Mouse (Mus musculus) ovary, postnatal 14 days (tissue): ENCODE data around the gene Fam178b.
"Not testable (repeated sequence)": the region's sequence is repeated elsewhere in the genome, so short reads cannot be mapped to it uniquely, and the experiment has no call there.

Experiments used
- DNase-seq: peaks from one replicate; pipeline ENCODE4 v3.0.0; 2022; ENCODE audit warnings: low spot score

Gene Fam178b

DNA sequence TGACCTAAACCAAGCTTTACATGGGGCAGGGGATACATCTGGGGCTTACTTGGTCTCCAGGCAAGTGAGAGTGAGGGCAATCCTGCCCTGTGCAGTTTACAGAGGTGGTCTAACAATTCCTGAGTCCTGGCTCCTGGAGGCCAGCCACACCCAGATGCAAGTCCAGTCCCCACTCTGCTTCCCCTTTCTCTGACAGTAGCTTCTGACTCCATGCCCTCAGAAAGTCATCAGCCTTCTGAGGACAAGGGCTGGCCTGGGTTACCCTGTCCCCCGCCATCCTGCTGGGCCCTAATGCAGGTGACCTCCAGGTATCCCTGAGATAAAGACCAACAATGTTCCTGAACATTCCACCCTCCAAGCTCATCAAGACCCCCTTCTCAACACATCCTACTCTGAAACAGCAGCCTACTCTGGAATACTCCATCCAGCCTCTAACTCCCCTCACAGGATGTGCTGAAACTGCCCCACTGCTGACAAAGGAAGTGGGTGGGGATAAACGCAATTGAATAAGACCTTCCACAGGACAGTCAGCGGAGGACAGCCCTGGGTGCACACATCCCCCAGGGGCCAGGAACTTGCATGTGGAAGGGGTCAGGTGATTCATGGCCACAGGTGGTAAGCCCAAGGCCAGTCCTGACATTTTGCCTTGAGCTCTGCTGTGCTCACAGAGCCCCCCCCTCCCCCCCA is 52.8 kb downstream of the Fam178b start:
- DNase-seq, result no peak

DNA sequence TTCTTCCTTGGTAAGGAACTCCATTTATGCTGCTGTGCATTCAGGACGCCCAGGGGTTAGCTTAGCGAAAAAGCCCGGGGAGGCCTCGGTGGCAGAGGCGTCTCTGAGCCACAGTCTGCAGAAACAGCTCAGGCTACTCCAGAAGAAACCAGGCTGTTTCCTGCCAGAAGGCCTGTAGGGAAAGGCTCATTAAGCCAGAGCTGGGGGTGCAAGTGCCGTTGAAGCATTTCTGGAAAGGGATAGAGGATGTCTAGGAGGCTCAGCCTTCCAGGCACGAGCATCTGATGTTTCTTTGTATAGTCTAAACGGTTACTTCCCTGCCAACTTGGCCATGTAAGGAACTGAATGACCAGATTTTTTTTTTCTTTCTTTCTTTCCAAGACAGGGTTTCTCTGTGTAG is 54.4 kb downstream of the Fam178b start:
- no peak for DNase-seq

DNA sequence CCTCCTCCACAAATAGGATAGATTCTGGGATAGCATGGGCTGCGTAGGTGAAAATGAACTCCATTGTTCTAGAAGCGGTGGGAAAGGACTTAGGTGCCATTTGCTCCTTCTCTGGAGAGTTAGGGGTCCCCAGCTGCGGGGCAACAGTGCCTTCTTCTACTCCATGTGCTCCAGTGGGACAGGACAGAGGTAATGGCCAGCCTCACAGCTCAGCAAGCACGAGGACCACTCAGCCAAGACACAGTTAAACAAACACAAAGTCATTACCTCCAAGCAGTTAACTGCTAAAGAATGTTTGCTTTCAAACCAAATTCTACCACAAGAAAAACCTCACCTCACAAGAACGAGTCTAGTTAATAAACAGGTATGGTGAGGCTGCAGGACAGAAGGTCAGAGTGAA is 57.5 kb downstream of the Fam178b start:
- DNase-seq, result no peak

DNA sequence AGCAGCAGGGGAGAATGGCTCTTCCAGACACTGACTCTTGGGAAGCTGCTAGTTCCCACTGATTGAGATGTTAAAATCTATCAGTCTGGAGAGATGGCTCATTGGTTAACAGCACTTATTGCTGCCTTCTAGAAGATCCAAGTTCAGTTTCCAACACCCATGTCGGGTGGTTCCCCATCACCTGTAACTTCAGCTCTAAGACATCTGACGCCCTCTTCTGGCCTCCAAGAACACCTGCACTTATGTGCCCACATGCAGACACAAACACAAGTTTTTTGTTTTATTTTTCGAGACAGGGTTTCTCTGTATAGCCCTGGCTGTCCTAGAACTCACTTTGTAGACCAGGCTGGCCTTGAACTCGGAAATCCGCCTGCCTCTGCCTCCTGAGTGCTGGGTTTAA is 67.0 kb downstream of the Fam178b start:
- not testable (repeated sequence) for DNase-seq

DNA sequence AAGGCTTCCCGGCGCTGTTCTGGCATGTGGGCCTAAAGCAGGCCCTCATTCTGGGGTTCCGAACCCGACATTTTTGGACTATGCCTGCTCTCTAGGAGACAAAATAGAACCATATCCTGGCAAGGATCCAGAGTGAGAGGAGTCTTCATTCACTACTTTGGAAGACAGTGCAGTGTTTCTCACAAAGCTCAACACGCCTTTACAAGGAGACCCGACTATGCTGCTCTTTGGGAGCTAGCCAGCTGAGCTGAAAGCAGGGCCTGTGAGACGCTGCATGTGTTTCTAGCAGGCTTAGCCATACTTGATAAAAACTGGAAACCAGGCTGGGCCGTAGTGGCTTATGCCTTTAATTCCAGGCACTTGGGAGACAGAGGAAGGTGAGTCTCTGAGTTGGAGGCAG is 67.8 kb downstream of the Fam178b start:
- DNase-seq, result no peak

DNA sequence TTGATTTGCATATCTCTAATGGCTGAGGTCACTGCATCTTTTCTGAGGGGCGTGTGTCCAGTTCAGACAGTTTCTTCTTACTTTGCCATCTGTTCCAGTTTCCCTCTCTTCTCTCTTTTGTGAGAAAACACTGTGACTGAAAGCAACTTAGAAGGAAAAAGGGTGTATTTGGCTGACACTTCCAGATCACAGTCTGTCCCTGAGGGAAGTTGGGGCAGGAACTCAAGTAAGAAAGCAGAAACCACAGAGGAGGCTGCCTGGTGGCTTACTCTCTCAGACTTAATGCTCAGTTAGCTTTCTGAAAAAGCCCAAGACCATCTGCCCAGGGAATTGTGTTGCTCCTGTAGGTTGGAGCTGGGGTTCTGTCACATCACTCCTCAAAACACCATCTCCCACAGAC is 68.4 kb downstream of the Fam178b start:
- no peak for DNase-seq

DNA sequence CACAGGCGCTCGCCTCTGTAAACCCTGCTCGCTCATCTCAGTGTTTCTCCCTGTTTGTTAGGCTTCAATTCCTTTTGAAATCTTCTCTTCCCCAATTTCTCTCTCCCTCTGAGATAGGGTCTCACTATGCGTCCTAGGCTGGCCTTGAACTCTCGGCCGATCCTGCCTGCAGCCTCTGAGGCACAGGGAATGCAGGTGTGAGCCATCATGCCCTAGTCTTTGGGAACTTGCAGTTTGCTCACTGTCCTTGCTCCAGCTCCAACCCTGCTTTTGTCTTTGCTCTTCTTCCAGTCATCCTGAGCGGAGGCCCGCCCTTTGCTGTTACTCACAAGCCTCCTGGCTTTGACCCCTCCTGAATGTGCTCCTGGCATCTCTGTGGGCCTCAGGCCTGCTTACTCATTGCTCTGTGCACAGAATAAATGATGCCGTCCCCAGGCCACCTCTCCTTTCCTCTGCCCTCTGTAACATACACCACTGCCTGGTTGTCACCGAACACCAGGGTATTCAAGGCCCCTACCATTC is 69.5 kb downstream of the Fam178b start:
- DNase-seq, result no peak

DNA sequence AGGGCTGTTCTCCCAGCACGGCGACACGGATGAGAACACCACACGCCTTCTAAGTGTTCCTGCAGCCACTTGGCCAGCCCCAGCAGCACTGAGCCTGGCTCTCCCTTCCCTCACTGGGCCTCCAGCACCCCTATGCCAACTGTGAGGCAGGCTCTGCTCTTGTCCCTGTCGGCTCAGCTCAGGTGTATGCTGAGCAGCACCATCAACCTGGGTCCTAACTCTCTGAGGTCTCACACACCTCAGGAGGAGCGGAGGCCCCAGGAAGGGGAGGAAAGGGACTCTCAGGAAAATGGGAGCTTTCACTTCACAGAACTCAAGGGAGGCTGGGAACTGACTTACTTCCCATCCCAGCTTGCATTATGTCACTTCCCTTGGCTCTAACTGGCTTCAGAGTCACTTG is 70.6 kb downstream of the Fam178b start:
- DNase-seq, result no peak

DNA sequence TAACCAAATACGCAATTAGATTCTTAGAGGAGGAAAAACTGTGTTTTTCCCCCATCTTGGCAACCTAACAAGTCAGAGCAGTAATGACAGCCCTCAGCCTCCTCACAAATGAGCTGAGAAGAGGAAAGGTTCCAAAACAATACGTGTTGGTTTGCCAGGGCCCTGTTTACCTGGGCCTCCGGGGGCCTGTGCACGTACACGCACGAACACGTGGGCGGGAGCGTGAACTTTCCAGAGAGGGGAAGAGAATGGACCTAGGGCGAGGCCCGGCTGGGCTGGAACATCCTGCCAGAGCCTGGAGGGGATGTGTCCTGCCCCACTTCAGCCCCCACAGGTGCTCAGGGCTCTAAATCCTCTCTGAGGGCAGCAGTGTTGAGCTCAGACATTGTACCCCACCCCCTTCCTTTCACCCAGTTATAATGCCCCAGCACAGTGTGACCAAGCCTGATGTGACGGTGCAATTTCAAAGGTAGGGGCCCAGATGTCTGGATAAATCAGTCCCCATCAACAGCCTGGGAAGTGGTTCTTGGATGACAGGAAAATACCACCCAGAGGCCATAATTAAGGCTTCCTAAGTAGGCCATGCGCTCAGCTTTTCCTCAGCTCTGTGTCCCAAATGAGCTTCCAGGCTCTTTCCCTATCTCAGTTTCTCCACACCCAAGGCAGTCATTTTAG is 71.4 kb downstream of the Fam178b start:
- DNase-seq, result no peak

DNA sequence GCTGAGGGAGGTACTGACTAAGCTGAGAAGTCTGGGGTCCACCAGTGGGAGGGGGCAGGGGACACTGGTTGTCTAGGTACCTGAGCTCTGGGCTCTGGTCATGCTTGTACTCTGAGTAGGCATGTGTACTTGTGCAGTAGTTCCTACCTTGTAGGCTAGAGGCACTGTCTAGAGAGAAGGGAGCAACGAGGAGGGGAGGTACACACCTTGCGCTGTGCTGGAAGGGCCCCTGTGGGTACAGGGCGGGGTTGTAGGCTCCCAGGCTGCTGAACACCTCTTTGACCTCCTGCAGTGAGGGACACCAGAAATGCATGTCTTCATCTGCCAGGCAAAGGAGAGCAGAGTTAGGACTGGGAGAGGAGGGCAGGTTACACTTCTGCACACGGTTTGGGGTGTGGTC is 74.8 kb downstream of the Fam178b start:
- DNase-seq, result no peak

DNA sequence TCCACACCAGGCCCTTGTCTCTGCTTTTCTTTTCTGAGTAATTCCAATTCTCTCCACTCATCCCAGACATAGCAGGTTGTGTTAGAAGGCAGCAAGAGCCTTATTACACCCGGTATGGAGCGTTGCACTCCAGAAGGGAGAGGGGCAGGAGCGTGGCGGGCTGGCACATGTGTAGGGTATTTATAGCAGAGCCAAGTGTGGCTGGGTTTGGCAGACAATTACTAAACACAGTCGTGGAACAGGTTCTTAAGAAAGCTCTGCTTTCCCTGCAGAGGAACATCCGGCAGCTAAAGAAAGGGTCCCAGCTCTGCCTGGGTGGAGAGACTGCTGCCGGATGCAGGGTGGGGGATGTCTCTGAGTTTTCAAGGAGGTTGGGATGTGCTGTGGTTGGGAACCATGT is 76.0 kb downstream of the Fam178b start:
- DNase-seq, result no peak

DNA sequence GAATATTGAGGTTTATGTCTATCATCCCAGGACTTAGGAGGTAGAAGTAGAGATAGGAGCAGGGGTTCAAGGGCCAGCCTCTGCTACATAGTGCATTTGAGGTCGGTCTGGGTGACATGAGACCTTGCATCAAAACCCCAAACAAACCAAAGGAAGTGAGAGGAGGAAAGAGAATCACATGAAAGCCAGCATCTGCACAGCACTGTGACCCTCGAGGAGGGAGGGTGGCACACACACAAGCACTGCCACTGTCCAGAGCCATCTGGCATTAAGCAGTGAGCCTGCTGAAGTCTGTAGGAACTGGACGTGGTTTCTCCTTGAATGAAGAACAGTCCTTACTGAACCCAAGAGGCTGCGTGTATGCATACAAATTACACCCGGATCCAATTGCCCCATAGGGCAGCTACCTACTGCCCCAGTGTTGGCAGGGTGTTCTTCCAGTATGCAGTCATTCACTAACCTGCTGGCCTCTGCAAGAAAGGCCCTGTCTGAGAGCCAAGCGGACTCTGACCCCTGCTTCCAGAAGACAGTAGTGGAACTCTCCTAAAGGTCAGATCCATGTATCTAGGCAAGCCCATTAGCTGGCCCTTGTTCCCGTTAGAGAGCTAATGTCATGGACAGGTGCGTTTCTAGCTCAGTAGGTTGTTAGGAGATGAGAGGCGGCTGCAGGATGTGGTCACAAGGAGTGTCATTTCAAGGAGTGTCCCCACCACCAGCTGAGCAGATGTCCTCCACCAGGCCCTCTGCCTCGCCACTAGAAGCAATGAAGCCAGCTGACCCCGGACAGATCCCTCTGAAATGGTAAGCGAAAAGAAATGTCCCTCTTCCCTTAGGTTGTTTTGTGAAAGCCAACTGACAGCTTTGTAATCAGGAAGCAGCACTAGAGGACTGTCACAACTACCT is 78.5 kb downstream of the Fam178b start:
- DNase-seq, result no peak

DNA sequence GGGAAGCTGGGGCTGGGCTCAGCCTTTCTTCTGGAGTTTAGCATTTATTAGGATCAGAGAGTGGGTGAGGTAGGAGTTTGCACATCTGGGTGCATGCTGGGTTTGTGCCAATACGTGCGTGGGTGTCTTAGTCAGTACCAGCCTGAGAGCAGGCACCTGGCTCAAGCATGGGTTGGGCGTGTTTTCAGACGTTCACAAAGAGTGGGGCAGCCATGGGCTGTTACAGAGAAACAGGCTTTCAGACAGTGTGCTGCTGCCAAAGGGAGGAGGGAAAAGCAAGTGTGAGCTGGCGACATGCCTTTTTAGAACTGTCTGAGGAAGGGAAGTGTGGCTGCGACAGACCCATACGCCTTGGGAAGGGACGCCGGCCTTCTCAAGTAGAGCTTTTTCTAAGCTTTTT is 79.6 kb downstream of the Fam178b start:
- peak; percentile 70 for DNase-seq

DNA sequence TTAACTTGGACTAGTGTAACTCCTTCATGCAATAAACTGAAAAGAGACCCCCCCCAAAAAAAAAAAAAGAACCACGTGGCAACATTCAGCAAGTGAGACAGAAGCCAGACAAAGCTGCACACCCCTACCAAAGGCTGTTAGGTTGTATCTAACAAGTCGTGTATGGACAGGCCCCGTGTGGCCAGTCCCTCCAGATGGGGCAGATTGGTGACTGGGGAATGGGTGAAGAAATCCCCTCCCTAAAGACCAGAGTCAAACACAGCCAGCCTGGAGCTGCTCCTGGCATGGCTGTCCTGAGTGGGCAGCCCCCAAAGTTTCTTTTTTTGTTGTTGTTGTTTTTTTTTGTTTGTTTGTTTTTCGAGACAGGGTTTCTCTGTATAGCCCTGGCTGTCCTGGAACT is 80.7 kb downstream of the Fam178b start:
- no peak for DNase-seq

DNA sequence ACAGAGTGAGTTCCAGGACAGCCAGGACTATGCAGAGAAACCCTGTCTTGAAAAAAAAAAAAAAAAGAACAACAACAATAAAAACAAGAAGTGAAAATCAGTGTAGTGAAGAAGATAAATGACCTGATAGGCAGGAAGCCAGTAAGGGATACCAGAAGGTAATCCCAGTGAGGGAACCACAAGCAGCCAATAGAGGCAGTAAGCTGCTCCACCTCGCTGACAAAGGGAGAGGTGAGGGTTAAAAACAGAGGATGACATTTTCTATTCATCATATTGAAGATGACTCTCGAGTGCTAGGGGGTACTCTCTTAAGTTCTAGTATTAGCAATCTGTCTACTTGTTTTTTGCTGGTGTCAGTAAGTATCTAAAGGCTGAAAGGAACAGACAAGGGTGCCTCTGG is 84.6 kb downstream of the Fam178b start:
- no peak for DNase-seq

DNA sequence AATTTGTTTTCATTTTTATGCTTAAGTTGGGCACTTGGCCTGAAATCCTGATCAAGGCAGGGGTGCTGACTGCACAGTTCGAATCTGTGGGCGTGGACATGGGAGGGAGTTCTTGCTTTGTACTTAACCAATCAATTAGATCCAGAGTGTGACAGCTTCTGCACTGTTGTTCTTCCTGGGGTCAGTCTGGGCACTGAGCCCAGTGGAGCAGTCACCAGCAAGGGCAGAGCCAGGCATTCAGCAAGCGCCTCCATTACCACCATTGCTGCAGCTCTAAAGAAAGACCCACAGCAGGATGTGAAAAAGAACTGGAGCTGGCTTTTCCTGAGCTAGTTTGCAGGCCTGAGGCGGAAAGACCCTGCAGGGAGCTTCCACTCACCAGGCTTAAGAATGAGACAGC is 86.9 kb downstream of the Fam178b start:
- no peak for DNase-seq

DNA sequence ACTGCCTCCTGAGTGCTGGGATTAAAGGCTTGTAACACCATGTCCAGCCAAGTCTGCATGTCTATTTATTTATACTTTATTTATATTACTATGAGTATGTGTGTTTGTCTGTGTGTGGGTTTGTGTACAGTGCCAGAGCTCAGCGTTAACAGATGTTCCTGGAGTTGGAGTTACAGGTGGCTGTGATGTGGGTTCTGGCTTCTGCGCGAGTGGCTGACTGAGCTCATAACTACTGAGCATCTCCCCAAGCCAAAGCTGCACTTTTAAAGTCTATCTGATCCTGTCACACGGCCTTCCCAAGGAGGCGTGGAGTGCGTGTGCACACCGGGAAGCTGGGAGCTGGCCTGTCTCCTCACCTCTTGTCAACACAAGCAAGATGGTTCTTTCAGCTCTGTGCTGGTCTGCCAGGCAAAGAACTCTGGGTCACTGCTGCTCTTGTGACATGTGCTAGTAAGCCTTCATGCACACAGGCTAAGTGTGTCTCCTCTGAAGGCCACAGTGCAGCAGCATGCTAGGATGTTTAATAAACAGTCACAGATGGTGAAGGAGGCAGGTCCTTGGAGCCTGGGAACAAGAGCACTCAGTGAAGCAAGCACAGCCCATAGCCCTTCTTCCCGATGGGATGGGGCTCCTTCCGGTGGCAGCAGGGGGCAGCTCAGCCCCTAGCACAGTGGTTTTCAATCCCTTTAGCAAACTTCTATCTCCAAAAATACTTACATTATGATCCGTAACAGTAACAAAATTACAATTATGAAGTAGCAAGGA is 87.6 kb downstream of the Fam178b start:
- DNase-seq, result no peak

DNA sequence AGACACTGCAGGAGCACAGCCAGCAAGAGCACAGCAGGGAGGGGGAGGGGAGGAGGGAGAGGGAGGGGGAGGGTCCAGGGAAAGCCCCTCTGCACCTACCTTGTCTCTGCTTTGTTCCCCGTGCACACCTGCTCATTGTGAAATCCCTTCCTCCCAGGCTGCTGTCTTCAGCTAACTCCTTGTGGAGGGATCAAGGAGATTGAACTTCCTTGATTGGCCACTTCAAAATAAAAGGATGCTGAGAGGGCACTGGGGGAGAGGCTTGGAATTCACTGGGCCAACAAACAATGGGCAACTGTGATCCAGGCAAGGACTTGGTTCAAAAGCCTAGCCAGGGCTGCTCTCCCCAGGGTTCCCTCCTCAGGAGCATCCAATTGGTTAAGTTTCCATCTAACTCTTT is 89.9 kb downstream of the Fam178b start:
- no peak for DNase-seq

DNA sequence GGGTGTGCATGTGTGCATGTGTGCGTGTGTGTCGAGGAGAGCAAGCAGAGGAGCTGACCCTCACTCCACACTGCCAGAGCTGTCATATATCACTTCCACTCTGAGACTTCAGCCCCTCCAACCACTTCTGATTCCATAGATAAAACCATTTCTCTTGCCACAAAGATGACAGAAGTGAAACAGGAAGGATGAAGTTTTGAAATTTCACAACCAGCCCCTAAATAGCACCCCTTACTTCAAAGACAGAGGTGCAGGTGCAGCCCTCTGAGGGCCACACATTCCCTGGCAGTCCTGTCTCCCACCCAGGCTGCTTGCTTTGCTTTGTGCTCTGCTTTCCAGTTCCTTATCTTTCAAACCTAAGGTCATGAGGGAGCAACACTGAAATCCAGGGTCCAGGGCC is 91.6 kb downstream of the Fam178b start:
- DNase-seq, result no peak

DNA sequence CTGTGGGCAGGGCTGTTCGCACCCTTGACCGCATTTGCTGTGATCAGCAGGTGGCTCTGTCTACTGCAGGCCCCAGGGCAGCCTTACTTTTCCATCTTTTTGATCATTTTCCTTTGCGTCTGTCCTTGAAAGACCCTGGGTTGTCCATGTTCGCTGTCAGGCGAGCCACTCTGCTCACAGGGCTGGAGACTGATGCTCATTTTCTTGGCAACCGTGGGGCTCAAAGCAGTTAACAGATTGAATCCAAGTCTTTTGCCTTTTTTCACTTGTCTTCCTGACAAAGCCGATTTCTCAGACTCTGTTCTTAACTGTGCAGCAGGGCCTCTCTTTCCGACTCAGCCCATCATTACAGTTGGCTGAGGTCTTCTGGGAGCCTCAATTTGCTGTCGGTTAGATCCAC is 92.3 kb downstream of the Fam178b start:
- DNase-seq, result no peak

DNA sequence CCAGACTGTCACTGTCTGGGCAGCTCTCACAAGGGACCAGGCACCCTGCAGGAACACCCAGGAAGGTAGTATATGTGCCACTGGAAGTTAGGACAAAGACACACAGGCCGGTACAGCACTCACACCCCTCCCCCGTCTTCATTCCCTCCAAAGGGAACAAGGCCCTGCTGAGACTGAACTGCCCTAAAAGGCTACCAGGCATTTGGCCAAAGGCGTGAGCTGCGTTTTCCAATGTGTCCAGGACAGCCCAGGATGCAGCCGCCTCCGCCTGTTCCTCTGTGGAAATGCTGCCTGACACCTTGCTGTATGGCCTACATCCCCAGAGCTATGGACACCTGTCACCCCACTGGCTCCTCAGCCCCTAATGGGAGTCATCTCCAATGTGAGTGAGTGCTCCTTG is 93.5 kb downstream of the Fam178b start:
- DNase-seq, result peak; percentile 58
